Mouse (Mus musculus) frontal cortex, postnatal 10 days (tissue): Measurements from ENCODE around the gene Tent4b.
A peak's percentile ranks its signal among the peaks of the same experiment; 100 is the strongest.
"Not testable (repeated sequence)": the region's sequence is repeated elsewhere in the genome, so short reads cannot be mapped to it uniquely, and the experiment has no call there.

Experiments used
- DNase-seq, 2 experiments: peaks; one replicate each; pipeline ENCODE4 v3.0.0; 2022; ENCODE audit warnings: low spot score in 2 of 2, mixed read lengths in 1 of 2

Gene Tent4b

GRCm38 (mm10) chr8:88198945-88199571 is at the start of gene Tent4b:
Tent4b (plus strand) TSS chr8:88199213.
- DNase-seq = peak; percentile 85 to 93

- DNase-seq = no peak
These were observed 48.1 kb upstream of the Tent4b start for GRCm38 (mm10) chr8:88150910-88151371.

GRCm38 (mm10) chr8:88160237-88160995 is 38.6 kb upstream of the Tent4b start:
- DNase-seq = no peak

- peak in 1 of 2 experiments; percentile 49 for DNase-seq
These were observed 37.6 kb upstream of the Tent4b start for GRCm38 (mm10) chr8:88161439-88161838.

GRCm38 (mm10) chr8:88175264-88175663 is 23.7 kb upstream of the Tent4b start:
- no peak for DNase-seq

GRCm38 (mm10) chr8:88177291-88177690 is 21.7 kb upstream of the Tent4b start:
- no peak for DNase-seq

- DNase-seq = no peak
These were observed 15.9 kb upstream of the Tent4b start for GRCm38 (mm10) chr8:88183121-88183520.

GRCm38 (mm10) chr8:88184914-88185313 is 14.1 kb upstream of the Tent4b start:
- DNase-seq = no peak

GRCm38 (mm10) chr8:88185716-88186115 is 13.3 kb upstream of the Tent4b start:
- DNase-seq = no peak

GRCm38 (mm10) chr8:88197328-88197727 is 1.7 kb upstream of the Tent4b start:
- no peak for DNase-seq

GRCm38 (mm10) chr8:88198551-88198944 is 465 bp upstream of the Tent4b start:
- DNase-seq = peak in 1 of 2 experiments; percentile 37

- peak; percentile 41 to 48 for DNase-seq
These were observed 938 bp downstream of the Tent4b start for GRCm38 (mm10) chr8:88199700-88200601.

GRCm38 (mm10) chr8:88200724-88201495 is 1.9 kb downstream of the Tent4b start:
- no peak for DNase-seq

GRCm38 (mm10) chr8:88201641-88202040 is 2.6 kb downstream of the Tent4b start:
- no peak for DNase-seq

GRCm38 (mm10) chr8:88206016-88206415 is 7.0 kb downstream of the Tent4b start:
- no peak for DNase-seq

GRCm38 (mm10) chr8:88207121-88207821 is 8.3 kb downstream of the Tent4b start:
- no peak for DNase-seq

GRCm38 (mm10) chr8:88209930-88210827 is 11.2 kb downstream of the Tent4b start:
- not testable (repeated sequence) for DNase-seq

- DNase-seq = no peak
These were observed 22.3 kb downstream of the Tent4b start for GRCm38 (mm10) chr8:88221353-88221752.

- DNase-seq = no peak
These were observed 26.3 kb downstream of the Tent4b start for GRCm38 (mm10) chr8:88225358-88225757.

GRCm38 (mm10) chr8:88227851-88228250 is 28.8 kb downstream of the Tent4b start:
- no peak for DNase-seq
